Mouse (Mus musculus) A20 (cell line): ENCODE results near the gene Dcaf7.
"Not testable (repeated sequence)": the region's sequence is repeated elsewhere in the genome, so short reads cannot be mapped to it uniquely, and the experiment has no call there.

ENCODE experiments used
- DNase-seq: peaks from one replicate; pipeline ENCODE4 v3.0.0-alpha.2; 2011; ENCODE audit warnings: low read depth, low spot score

Gene Dcaf7

DNA sequence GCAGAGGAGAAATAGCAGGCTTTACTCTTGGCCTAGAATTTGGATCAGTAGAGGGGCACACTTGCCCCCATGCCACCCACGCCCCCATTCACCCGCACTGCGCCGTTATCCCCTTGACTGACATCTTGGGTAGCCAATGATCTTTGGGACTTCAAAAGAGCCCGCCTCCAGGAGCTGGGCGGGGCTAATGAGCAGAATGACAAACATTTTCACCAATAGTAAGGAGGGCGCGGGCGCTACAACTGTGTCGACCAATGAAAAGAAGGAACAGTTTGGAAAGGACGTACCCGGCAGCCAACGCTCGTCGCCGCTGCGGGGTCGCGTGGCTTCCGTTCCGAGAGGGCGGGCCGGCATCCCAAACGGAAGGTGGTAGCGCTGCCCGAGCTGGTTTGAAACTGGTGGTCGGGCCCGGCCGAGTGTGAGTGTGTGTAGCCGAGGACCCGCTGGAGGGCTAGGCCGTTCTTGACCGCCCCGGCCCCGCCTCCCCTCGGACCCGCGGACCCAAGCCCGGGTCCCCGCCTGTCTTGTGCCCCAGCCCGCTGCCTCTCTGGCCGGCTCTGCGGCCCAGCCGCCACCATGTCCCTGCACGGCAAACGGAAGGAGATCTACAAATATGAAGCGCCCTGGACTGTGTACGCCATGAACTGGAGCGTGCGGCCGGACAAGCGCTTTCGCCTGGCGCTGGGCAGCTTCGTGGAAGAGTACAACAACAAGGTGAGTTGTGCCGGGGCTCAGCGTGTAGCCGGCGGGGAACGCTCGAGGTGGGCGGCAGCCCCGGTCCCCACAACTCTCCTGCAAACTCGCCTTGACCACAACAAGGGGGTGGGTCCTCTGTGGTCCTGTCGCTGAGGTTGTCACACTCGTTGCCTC, at the start of gene Dcaf7:
Dcaf7 (plus strand) TSS at position 325 of the 870 bp plus-strand sequence.
- DNase-seq: peak; percentile 98

DNA sequence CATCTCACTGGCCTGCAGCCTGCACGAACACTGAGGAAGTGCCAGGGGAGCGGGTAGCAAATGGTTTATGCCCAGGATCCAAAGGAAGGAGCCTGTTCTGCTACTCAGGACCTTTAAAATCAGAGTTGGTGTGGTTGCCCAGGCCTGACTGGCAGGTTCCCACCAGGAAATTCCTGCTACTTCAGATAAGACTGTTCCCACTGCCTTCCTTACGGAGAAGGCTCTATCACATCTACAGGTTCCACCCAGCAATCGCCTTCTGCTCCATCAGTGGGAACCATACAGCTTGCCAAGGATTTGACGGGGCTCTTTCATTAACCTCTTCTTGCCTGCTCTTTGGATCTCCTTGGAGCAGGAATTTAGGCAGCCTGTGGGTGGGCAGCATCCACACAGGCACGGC, 49.2 kb upstream of the Dcaf7 start:
- no peak for DNase-seq

DNA sequence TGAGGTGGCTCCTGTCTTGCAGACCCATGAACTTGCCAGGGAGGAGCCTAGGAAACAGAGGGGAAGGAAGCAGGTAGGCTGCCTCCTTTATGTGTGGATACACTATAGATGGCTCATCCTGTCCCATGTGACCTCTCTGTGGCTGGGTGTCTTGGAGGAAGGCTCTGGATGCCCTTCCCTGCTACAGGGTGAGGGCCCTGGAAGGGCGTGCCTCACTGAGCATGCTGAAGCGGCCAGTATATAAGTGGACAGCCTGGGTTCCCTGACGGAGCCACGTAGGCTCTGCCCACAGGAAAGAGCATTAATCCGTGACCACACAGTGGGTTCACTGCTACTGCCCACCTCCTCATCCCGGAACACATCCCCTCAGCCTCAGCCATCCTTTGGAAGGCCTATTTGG, 47.2 kb upstream of the Dcaf7 start:
- no peak for DNase-seq

DNA sequence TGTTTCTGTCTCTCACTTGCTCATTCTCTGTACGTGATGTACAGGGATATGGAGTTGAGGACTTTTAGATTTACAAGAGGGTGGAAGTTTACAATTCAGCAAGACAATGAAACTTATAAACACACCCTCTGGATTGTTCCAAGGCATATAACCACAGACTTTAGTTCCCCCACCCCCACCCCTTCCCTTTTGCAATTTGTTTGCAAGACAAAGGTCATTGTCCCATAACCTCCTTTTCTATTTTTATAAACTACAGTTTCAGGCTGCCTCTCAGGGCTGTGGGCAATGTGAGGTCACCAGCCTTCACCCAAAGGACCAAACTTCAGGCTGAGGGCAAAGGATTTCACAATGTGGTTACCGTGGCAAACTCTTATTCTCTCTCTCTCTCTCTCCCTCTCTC, 46.4 kb upstream of the Dcaf7 start:
- DNase-seq: no peak

DNA sequence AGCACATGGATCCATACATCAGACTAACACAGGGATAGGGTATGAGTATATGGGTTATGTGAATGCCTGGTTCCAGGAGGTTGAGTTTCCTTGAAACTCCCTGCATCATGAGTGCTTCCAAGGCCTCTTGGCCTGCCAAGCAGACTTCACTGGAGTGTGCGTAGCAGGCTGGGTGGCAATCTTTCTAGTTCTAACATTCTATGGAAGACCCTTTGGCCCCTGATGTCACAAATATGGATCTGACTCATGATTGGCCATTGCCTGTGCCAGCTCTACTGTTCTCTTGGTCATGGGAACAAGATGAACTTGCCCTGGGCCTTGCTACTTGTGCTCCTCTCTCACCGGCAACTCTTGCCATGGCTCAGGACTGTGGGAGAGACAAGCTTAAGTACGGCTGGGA, 42.3 kb upstream of the Dcaf7 start, which contains the start of gene Ace3:
Ace3 (plus strand) TSS at position 301 of the 400 bp plus-strand sequence.
- DNase-seq: no peak

DNA sequence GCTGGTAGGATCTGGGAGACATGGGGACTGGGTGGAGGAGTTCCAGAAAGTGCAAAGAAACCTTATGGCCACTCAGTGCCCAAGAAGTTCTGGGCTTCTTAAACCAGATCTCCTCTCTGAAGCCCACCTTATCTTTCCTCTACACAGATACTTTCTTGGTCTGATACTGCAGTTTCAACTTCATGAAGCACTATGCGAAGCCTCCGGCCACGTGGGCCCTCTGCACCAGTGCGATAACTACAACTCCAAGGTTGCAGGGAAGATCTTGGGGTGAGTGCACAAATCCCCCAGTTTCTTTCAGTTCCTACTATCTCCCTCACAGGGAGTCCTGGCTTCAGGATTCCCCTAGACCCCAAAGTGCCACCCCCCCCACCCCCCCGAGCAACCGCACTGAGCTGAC, 36.6 kb upstream of the Dcaf7 start:
- DNase-seq: no peak

DNA sequence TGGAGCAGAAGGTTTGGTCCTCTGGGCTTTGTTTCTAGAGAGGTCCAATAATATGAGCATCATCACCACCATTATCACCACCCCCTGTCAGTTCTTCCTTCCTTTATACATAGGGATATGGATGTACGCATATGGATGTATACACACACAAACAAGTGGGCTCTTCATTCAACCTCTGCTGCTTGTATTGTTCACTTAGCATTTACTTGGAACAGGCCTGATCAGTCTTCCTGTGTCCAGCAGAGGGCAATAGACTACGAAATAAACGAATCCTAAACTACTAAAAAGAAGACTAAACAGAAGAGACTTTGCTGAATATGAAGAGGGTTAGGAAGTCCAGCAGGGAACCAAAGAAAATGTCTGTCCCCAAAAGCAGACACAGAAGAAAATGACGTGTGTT, 35.0 kb upstream of the Dcaf7 start:
- DNase-seq: peak; percentile 61

DNA sequence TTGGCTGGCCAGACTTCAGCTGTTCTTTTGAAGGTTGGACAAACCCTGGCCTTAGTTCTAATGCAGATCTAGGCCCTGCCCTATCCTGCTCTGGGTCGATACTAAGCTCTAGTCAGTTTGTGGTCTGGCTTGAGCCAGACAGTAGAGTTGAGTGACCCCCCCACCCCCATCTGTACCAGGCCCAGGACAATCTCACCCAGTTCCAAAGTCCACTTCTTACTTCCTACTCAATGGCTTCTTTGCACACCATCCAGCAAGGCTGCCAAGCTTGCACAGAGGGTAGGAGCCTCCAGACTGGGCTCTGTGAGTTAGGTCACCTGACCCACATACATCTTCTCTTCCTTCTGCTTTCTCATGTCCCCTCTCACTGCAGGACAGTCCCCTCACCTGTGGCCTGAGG, 32.1 kb upstream of the Dcaf7 start:
- no peak for DNase-seq

DNA sequence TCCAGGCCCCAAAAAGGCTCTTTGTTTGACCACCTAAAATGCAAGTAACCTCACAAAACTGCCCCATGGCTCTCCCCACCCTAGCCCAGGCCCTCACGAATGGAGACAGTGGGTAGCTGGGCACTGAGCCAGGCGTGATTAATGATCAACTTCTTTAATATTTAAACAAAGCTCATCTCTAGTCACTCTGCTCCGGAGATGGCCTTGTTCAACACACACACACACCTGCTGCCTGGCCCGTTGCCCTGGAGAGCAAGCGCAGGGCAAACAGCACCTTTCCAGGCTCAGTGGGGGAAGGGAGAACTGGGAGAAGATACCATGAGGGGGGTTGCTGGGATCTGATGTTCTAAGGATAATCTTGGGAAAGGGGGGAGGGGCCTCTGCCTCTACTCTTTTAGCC, 30.7 kb upstream of the Dcaf7 start:
- DNase-seq: no peak

DNA sequence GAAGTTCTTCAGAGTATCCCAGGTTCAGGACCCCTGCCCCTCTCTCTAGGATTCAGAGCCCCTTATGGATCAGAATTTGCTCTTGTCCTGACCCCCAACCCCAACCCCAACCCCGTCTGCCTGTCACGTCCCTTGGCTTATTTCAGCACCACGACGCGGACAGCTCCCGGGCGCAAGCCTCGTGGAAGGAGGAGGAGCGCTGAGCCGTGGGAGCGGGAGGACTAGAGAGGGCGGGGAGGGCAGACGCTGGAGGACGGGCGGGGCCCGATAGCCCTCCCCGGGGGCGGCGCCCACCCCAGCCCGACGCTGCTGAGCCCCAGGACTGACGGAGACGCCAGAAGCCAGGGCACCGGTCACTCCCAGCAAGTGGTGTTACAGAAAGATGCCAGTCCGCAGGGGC, 28.9 kb upstream of the Dcaf7 start, which contains the start of gene Kcnh6:
Kcnh6 (plus strand) TSS at position 304 of the 400 bp plus-strand sequence.
- DNase-seq: peak; percentile 55

DNA sequence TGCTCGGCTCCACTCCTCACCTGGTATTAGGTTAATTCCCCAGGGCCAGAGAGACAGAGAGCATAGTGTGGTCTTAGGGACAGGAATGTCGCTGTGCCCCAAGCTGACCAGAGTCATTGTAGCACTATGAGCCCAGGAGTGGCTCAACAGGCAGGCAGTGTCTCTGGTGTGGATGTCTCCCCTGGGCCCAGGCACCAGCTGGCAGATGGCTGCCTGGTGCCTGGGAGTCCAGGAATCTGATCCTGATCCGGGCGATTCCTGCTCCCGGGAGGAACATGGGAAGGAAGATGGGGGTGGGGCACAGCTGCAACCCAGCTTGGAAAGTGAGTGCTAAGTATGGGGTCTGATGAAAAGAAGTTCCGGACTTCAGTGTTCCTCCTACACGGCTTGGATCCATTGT, 24.0 kb upstream of the Dcaf7 start:
- DNase-seq: no peak

DNA sequence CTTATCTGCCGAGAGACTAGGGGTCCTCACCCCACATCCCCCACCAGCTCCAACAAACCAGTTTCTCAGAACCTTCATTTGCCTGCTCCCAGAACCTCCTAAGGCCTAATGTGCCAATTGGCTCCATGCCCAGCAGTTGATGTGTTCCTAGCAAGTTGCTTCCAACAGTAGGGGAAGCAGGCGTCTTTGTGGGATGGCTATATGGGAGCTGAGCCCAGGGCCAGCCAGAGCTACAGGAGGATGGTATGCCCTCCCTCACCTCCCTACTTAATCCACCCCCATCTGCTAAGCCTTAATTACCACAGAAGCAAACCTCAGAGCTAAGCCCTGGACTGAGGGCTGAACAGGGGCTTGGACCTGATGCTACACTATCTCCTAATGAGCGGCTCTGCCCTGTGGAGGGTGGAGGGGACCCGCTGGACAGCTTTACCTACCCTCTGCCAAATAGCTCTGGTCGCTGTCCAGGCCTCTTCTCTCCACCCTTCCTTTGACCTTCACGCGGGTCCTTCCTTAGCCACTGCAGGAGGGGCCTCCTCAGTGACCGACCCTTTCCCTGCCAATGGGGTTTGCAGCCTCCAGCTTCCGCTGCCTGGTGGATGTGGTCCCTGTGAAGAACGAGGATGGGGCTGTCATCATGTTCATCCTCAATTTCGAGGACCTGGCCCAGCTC, 23.0 kb upstream of the Dcaf7 start:
- DNase-seq: no peak

DNA sequence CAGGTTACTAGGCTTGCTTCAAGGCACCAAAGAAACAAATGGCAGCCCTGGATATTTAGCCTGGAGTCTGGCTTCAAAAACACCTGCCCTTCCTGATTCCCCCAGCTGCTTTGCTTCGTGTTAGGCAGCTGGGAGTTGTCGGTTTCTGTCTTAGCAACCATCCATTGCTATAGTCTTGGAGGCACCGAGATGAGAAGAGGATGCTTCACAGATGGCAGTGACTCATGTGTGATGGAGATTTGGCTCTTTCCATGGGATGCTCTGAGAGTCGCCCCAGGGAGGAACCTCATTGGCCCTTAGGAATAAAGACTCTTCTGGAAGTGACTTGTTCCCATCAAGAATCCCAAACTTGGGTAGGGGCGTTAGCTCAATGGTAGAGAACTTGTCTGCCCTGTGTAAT, 20.2 kb upstream of the Dcaf7 start:
- DNase-seq: no peak

DNA sequence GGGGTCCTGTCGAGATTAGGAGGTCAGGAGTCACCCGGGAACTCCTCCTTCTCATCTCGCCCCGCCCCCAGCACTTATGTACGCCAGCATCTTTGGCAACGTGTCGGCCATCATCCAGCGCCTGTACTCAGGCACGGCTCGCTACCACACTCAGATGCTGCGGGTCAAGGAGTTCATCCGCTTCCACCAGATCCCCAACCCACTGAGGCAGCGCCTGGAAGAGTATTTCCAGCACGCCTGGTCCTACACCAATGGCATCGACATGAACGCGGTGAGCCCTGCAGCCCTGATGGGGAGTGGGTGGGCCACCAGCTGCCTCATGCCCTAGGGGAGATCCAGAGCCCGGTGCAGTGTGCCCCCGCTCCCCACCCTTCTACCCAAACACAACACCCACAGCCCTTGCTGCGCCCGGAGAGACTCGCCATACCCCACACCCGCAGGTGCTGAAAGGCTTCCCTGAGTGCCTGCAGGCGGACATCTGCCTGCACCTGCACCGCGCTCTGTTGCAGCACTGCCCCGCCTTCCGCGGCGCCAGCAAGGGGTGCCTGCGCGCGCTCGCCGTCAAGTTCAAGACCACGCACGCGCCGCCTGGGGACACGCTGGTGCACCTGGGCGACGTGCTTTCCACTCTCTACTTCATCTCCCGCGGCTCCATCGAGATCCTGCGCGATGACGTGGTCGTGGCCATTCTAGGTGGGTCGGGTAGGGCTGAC, 16.5 kb upstream of the Dcaf7 start:
- DNase-seq: peak; percentile 78

DNA sequence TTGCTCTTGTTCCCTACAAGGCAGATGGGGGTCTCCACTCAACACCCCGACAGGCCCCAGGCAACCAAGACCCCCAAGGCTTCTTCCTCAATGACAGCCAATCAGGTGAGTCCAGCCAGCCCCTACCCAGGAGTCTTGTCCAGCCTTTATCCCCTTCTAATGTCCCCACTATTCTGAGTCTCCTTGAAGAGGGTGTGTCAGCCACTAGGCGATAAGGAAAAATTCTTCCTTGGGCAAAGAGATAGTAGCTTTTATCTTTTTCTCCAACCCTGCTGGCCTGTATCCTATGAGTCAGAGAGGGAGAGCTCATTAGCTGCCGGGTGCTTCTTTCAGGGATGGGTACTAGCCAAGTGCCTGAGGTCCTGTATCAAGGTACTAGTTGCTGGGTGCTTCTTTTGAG, 10.9 kb upstream of the Dcaf7 start:
- no peak for DNase-seq

DNA sequence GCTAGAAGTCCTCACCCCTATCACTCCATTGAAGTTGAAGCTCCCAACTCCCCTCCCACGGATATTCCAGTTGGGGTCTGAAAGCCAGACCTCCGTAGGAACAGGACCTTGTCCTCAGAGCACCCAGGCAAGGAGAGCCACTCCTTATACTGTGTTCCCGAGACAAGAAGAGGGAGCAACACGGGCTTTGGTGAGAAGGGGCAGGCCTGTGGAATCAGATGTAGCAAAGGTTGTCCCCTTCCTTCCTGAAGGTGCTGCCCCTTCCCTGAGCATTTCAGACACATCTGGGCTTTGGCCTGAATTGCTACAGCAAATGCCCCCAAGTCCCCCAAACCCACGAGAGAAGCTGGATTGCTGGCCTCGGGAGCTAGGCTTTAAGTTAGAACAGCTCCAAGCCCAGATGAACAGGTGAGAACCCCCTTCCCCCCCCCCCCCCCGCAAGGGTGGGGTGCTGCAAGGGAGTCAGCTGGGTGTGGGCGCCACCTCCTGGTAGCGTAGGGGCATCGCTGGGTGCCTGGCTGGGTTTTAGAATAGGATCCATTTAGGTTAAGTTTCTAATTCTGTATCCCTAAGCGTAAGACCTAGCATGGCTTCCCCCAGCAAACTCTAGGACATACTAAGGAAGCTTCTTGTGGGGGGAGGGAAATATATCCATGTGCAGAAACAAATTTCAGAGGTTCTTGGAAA, 10.1 kb upstream of the Dcaf7 start:
- peak; percentile 72 for DNase-seq

DNA sequence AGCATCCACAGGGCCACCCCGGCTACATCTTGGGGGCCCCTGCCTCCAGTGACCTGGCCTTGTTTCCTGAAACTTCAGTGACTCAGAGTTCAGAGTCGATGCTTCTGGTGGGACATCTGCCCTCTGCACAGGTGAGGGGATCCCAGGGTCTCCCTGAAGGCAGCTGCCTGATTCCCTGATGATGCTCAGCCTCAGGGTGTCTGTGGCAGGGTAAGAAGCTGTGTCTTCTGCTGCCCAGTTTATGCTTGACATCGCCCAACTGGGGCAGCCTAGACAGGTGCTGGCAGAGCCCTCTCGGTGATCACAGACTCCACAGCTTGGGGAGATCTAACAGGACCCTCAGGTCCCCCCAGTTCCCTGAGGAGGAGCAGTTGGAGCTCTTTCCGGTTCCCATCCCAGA, 9.1 kb upstream of the Dcaf7 start:
- no peak for DNase-seq

DNA sequence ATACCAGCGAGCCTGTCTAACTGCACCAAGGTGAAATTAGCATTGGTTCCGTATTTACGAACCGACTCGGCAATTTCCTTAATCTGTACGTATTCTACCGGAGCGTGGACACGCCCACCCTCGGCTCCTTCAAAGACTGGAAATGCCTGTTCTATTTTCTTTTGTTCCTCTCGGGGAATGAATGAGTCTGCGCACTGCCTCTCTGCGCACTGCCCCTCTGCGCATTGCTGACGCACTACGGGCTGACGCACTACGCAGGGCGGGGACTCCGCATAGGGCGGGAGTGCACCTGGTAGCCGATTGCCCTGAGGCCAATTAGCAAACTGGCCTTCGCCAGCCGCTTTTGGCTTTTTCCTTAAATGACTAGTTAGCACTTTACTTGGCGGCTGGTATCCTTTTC, 4.6 kb upstream of the Dcaf7 start:
- DNase-seq: not testable (repeated sequence)

DNA sequence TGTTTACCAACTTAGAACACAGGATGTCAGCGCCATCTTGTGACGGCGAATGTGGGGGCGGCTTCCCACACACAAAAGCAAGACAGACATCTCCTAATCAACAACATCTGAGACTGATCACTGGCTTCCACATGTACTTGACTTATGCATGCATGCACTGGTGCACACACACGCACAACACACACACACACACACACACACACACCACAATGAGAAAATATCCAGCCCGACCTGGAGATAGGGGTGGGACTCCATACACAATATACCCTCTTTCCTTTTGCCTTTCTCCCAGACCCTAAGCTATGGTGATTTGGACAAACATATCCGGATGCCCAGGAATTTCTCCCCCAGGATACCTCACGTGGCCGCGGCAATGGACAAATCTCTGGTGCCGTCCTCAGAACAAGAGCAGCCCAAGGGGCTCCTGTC, 3.2 kb upstream of the Dcaf7 start:
- no peak for DNase-seq

DNA sequence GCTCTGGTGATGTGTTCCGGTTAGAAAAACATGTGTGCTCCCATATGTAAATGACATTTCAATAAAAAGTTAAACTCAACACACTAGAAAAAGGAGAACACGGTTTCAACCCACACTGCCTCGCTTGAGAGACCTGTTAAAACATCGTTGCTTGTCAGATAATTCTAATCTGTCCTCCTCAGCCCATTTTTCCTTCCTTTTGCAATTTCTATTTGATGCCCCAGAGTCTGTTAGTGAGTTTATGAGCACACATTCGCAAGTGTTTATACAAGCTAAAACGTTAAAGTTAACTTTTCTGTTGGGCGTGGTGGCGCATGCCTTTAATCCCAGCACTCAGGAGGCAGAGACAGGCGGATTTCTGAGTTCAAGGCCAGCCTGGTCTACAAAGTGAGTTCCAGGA, 1.7 kb upstream of the Dcaf7 start:
- no peak for DNase-seq

DNA sequence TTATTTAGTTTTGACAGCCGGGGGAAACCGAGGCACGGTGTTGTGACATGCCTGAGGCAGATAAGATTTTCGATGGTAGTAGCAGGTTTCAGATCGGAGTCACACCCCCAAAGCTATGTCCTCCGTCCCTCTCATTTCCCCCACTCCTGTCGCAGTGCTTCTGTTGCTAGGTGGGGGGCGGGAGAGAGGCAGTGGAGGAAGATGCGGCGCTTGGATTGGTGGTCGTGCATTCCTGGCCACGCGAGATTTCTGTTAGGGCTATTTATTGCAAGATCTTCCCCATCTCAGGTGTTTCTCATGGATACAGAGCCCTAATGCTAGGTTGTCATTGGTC, 713 bp downstream of the Dcaf7 start:
- peak; percentile 84 for DNase-seq

DNA sequence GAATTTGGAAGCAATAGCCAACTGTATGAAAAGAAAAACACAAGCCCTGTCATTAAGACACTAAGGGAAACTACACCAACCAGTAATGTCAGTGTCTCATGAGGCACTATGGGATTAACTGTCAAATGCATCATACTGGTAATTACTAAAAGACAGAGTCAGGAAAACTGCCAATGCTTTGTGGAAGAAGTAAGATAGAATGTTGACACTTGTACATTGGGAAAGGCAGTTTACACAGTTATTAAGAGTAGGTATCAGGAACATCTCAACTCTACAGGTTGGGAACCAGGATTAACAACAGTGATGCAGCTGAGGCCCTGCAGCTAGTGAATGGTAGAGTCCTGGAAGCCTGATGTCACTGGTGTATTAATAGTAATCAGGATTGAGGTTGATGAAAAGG, 7.7 kb downstream of the Dcaf7 start:
- no peak for DNase-seq
